In the genomic region with DNA sequence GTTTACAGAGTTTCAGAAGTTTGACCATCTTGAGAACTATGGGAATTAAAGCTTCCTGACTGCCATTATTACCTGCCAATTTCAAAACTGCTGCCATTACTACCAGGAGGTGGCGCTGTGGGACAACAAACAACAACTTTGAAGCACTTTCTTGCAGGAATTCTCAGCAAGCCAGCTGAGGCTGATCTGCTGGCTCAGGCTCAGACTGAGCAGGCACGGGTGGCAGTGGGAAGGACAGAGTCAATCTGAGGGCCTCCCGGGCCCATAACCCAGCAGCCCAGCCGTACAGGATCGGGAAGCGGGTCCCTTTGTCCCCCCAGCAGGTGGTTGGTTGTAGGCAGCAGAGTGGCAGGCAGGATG, we compare ENCODE assay signal across 8 mouse cellular contexts. TPM values are rescaled to one million over a fixed set of nuclear protein-coding genes. Genes with fewer than 3 reads are reported as not detected.
A peak's percentile ranks its signal among the peaks of the same experiment; 100 is the strongest.
DNase-seq lines count a peak whose midpoint lies in the region; ATAC-seq lines count a peak whose summit lies in the region.

No protein-coding gene starts in this region.

- no peaks in the 10 kb centered on the region for H3K27me3 ChIP-seq in hindbrain, embryonic 11.5 days (ENCODE audit: control insufficient read depth, insufficient read depth, low read length)

- H3K27ac ChIP-seq in hindbrain, embryonic 11.5 days (ENCODE audit: low read depth, low read length): no peak overlapping the region

- no peak overlapping the region for H3K9ac ChIP-seq in hindbrain, embryonic 11.5 days (ENCODE audit: low read depth, low read length)

- peaks cover 3% of the 10 kb centered on the region; the same call in 1 of the 2 replicates for H3K4me1 ChIP-seq in hindbrain, embryonic 11.5 days (replicated peaks; ENCODE audit: control insufficient read depth, insufficient read depth, low read length)

- H3K36me3 ChIP-seq in hindbrain, embryonic 11.5 days (ENCODE audit: control insufficient read depth, insufficient read depth, low read length): no peaks in the 10 kb centered on the region

- 8% methylated on average over 6 of the region's 6 CpGs for WGBS in hindbrain, embryonic 11.5 days

- H3K4me2 ChIP-seq in hindbrain, embryonic 11.5 days (replicated peaks; ENCODE audit: low read depth, low read length): peak overlapping the region; percentile 42

- DNase-seq in NIH3T3 (ENCODE audit: low read depth): peak; percentile 96
- peak; percentile 58 for DNase-seq in cerebellum, adult 9-10 months
- DNase-seq in frontal cortex, postnatal 10 days (ENCODE audit: low spot score in 2 of 2): peak; percentile 65 to 81
- peak; percentile 89 for DNase-seq in hindbrain, embryonic 11.5 days (ENCODE audit: low spot score)
- DNase-seq in layer of hippocampus, postnatal 10 days (ENCODE audit: low spot score in 2 of 2): peak; percentile 90 to 92
- DNase-seq in lung, postnatal 14 days: peak; percentile 92
- DNase-seq in right cerebral cortex, adult 18-20 months: peak; percentile 86
- DNase-seq in urinary bladder, postnatal 10 days (ENCODE audit: low spot score): peak; percentile 73

- no peak overlapping the region for H3K4me3 ChIP-seq in hindbrain, embryonic 11.5 days (ENCODE audit: low read depth, low read length)

- ATAC-seq in hindbrain, embryonic 11.5 days (ENCODE audit: low FRiP score): no peak

- H3K9me3 ChIP-seq in hindbrain, embryonic 11.5 days (ENCODE audit: control insufficient read depth, low read length): no peaks in the 10 kb centered on the region

RNA-seq across cellular contexts. Expression of gene Mlph, which starts 13.7 kb away (rescaled TPM):
- polyA plus RNA-seq in hindbrain, embryonic 11.5 days (2014; fragmentation: Nextera tagmentation; extraction: Ambion mirVana): 0.03 TPM in 1 of 2 replicates, not detected in the other
- under 1 TPM; 0.41 to 0.47 TPM for total RNA-seq in layer of hippocampus, postnatal 10 days (2021)

RNA-seq across cellular contexts. Expression of gene Prlh, which starts 24.4 kb away (rescaled TPM):
- not detected in 2 replicates for polyA plus RNA-seq in hindbrain, embryonic 11.5 days (2014; fragmentation: Nextera tagmentation; extraction: Ambion mirVana)
- not detected for total RNA-seq in layer of hippocampus, postnatal 10 days (2021)

RNA-seq across cellular contexts. Expression of gene Rab17, which starts 40.9 kb away (rescaled TPM):
- 0.33 TPM in 1 of 2 replicates, not detected in the other for polyA plus RNA-seq in hindbrain, embryonic 11.5 days (2014; fragmentation: Nextera tagmentation; extraction: Ambion mirVana)
- total RNA-seq in layer of hippocampus, postnatal 10 days (2021): under 1 TPM in 1 of 2 experiments, not detected in 1; 0.40 TPM
